16 mouse cellular contexts compared by ENCODE assay signal in genomic region chr13:95623042-95623441, GRCm38 (mm10). TPM values are rescaled to one million over a fixed set of nuclear protein-coding genes. Genes with fewer than 3 reads are reported as not detected.
DNase-seq lines count a peak whose midpoint lies in the region; ATAC-seq and TF ChIP-seq lines count a peak whose summit lies in the region.
"Had no signal": no experiment of that assay in that cellular context is flagged by ENCODE, and none has a peak within 500 bp of the region (broad histone marks: within the 10 kb centered on the region; RNA-seq: fewer than 3 reads in every experiment).

No protein-coding gene starts in this region.

- peak; percentile 68 for TF ChIP-seq EP300 in lung, postnatal 0 days (IDR thresholded peaks at IDR 0.05)

- no peaks in the 10 kb centered on the region for H3K4me1 ChIP-seq in lung, postnatal 0 days (ENCODE audit: insufficient read depth, low read depth, low read length)

- H3K4me2 ChIP-seq in lung, postnatal 0 days (replicated peaks; ENCODE audit: low read depth, low read length), result no peak overlapping the region

- 0 out of 2 replicates have a peak overlapping the region, but pooled peaks have one; percentile 1 for H3K27ac ChIP-seq in lung, postnatal 0 days (ENCODE audit: low read length)

- TF ChIP-seq CTCF in lung, postnatal 0 days (IDR thresholded peaks at IDR 0.05), result no peak

- H3K9me3 ChIP-seq in lung, postnatal 0 days (ENCODE audit: low read length), result no peaks in the 10 kb centered on the region

- no peak overlapping the region for H3K4me3 ChIP-seq in lung, postnatal 0 days (ENCODE audit: low read depth, low read length)

- H3K36me3 ChIP-seq in lung, postnatal 0 days (ENCODE audit: insufficient read depth, low read length), result no peaks in the 10 kb centered on the region

- ATAC-seq in lung, postnatal 0 days, result no peak
- ATAC-seq: activated CD4-positive, CD25-positive, alpha-beta regulatory T cell, adult 4 months; CD4-positive, CD25-positive, alpha-beta regulatory T cell, adult 4 months; Patski had no signal

- peak; percentile 53 for DNase-seq in lung, postnatal 0 days (ENCODE audit: low spot score)
- no peak for DNase-seq in lung, postnatal 10 days
- DNase-seq: adrenal gland, adult 2 months; adrenal gland, adult 8-10 months; adrenal gland, postnatal 10 days; adrenal gland, postnatal 14 days; adrenal gland, postnatal 25 days; adrenal gland, postnatal 36 days; B cell, adult 2 months; cerebellum, adult 11 months; cerebellum, adult 11-12 months; cerebellum, adult 18-20 months; cerebellum, adult 2 months had no signal

- no peaks in the 10 kb centered on the region for H3K27me3 ChIP-seq in lung, postnatal 0 days (replicated peaks; ENCODE audit: insufficient read depth, low read length)
- H3K27me3 ChIP-seq: Patski had no signal

- no peak overlapping the region for H3K9ac ChIP-seq in lung, postnatal 0 days (replicated peaks; ENCODE audit: low read depth)

- WGBS in lung, postnatal 0 days, result 61% methylated on average over 3 of the region's 3 CpGs

RNA-seq across cellular contexts. Expression of gene F2r, which starts 4.8 kb away (rescaled TPM):
- polyA plus RNA-seq in lung, postnatal 0 days (2015; fragmentation: Nextera tagmentation; extraction: Ambion mirVana), result 118 and 134 TPM in 2 replicates
